ENCODE assay signal across 20 mouse cellular contexts in genomic region chr19:47175472-47175871, GRCm38 (mm10). TPM values are rescaled to one million over a fixed set of nuclear protein-coding genes. Genes with fewer than 3 reads are reported as not detected.
DNase-seq lines count a peak whose midpoint lies in the region; ATAC-seq and TF ChIP-seq lines count a peak whose summit lies in the region.
"Had no signal": no experiment of that assay in that cellular context is flagged by ENCODE, and none has a peak within 500 bp of the region (broad histone marks: within the 10 kb centered on the region; RNA-seq: fewer than 3 reads in every experiment).

No protein-coding gene starts in this region.

- no peak overlapping the region for H3K27ac ChIP-seq in hindbrain, postnatal 0 days
- no peak overlapping the region for H3K27ac ChIP-seq in hindbrain, embryonic 10.5 days
- no peak overlapping the region for H3K27ac ChIP-seq in midbrain, postnatal 0 days (ENCODE audit: low read depth, low read length)
- no peak overlapping the region for H3K27ac ChIP-seq in midbrain, embryonic 14.5 days (replicated peaks; ENCODE audit: low read depth, low read length)
- H3K27ac ChIP-seq: embryonic facial prominence, embryonic 10.5 days; hindbrain, embryonic 15.5 days; liver, embryonic 14.5 days; macrophage; neural tube, embryonic 15.5 days had no signal

- no peak overlapping the region for H3K4me2 ChIP-seq in hindbrain, postnatal 0 days (ENCODE audit: low read depth, low read length)
- no peak overlapping the region for H3K4me2 ChIP-seq in midbrain, postnatal 0 days (ENCODE audit: low read depth, low read length, poor library complexity, severe bottlenecking)
- H3K4me2 ChIP-seq in midbrain, embryonic 14.5 days (ENCODE audit: low read length), result no peak overlapping the region
- H3K4me2 ChIP-seq: hindbrain, embryonic 15.5 days; neural tube, embryonic 15.5 days had no signal

- ATAC-seq in hindbrain, postnatal 0 days, result no peak
- ATAC-seq in midbrain, postnatal 0 days (ENCODE audit: low FRiP score), result no peak
- ATAC-seq in midbrain, embryonic 14.5 days (ENCODE audit: low FRiP score, low TSS enrichment), result no peak
- ATAC-seq: activated CD4-positive, CD25-positive, alpha-beta regulatory T cell, adult 4 months had no signal

- H3K4me3 ChIP-seq in hindbrain, postnatal 0 days (ENCODE audit: low read length), result no peak overlapping the region
- no peak overlapping the region for H3K4me3 ChIP-seq in hindbrain, embryonic 10.5 days
- H3K4me3 ChIP-seq in midbrain, postnatal 0 days (ENCODE audit: low read depth, low read length), result no peak overlapping the region
- H3K4me3 ChIP-seq in midbrain, embryonic 14.5 days (replicated peaks; ENCODE audit: low read depth, low read length), result no peak overlapping the region
- H3K4me3 ChIP-seq: embryonic facial prominence, embryonic 10.5 days; hindbrain, embryonic 15.5 days; neural tube, embryonic 15.5 days had no signal

- H3K9ac ChIP-seq in hindbrain, postnatal 0 days (replicated peaks; ENCODE audit: low read length), result no peak overlapping the region
- H3K9ac ChIP-seq in midbrain, postnatal 0 days (replicated peaks; ENCODE audit: low read length, poor library complexity, severe bottlenecking), result no peak overlapping the region
- H3K9ac ChIP-seq in midbrain, embryonic 14.5 days (replicated peaks; ENCODE audit: low read length), result no peak overlapping the region
- H3K9ac ChIP-seq: hindbrain, embryonic 15.5 days; liver, embryonic 14.5 days; neural tube, embryonic 15.5 days had no signal

- no peaks in the 10 kb centered on the region for H3K4me1 ChIP-seq in hindbrain, postnatal 0 days (ENCODE audit: insufficient read depth, low read length)
- H3K4me1 ChIP-seq in hindbrain, embryonic 10.5 days (replicated peaks), result peaks cover 21% of the 10 kb centered on the region
- H3K4me1 ChIP-seq in midbrain, postnatal 0 days (ENCODE audit: insufficient read depth, low read length), result peaks cover 5% of the 10 kb centered on the region; the same call in 1 of the 2 replicates
- H3K4me1 ChIP-seq in midbrain, embryonic 14.5 days (ENCODE audit: control insufficient read depth, insufficient read depth, low read length), result no peaks in the 10 kb centered on the region; the same call in 1 of the 2 replicates

- H3K36me3 ChIP-seq in hindbrain, postnatal 0 days (ENCODE audit: insufficient read depth, low read length), result no peaks in the 10 kb centered on the region
- H3K36me3 ChIP-seq in hindbrain, embryonic 10.5 days, result no peaks in the 10 kb centered on the region
- no peaks in the 10 kb centered on the region for H3K36me3 ChIP-seq in midbrain, postnatal 0 days (ENCODE audit: insufficient read depth, low read length)
- no peaks in the 10 kb centered on the region for H3K36me3 ChIP-seq in midbrain, embryonic 14.5 days (ENCODE audit: control insufficient read depth, insufficient read depth, low read length)
- H3K36me3 ChIP-seq in splenic B cell, adult 2 months (ENCODE audit: control insufficient read depth, insufficient read depth, low read length, poor library complexity, severe bottlenecking), result no peaks in the 10 kb centered on the region
- H3K36me3 ChIP-seq: embryonic facial prominence, embryonic 10.5 days; G1E; hindbrain, embryonic 15.5 days; neural tube, embryonic 15.5 days had no signal

- DNase-seq in hindbrain, postnatal 0 days (ENCODE audit: low spot score), result no peak
- no peak for DNase-seq in hindbrain, embryonic 10.5 days (ENCODE audit: low spot score)
- no peak for DNase-seq in midbrain, postnatal 0 days (ENCODE audit: low spot score)
- no peak for DNase-seq in midbrain, embryonic 14.5 days
- DNase-seq in ES-CJ7 (ENCODE audit: low read depth, low spot score), result peak; percentile 60
- peak; percentile 39 for DNase-seq in splenic B cell, adult 2 months (ENCODE audit: low read depth, low spot score)
- no peak for DNase-seq in adipocyte (ENCODE audit: low spot score)
- DNase-seq: cerebellum, adult 18-20 months; left cerebral cortex, postnatal 4 days had no signal

- no peaks in the 10 kb centered on the region for H3K9me3 ChIP-seq in hindbrain, postnatal 0 days (ENCODE audit: low read length)
- no peaks in the 10 kb centered on the region for H3K9me3 ChIP-seq in hindbrain, embryonic 10.5 days
- H3K9me3 ChIP-seq in midbrain, postnatal 0 days (ENCODE audit: low read length), result no peaks in the 10 kb centered on the region
- no peaks in the 10 kb centered on the region for H3K9me3 ChIP-seq in midbrain, embryonic 14.5 days (ENCODE audit: control insufficient read depth, low read length)
- H3K9me3 ChIP-seq: embryonic facial prominence, embryonic 10.5 days; hindbrain, embryonic 15.5 days; neural tube, embryonic 15.5 days had no signal

- 0 out of 2 replicates have a peak, but pooled peaks cover under 1% of the 10 kb centered on the region for H3K27me3 ChIP-seq in hindbrain, postnatal 0 days (ENCODE audit: insufficient read depth, low read length)
- peaks cover 53% of the 10 kb centered on the region for H3K27me3 ChIP-seq in hindbrain, embryonic 10.5 days (ENCODE audit: insufficient read depth, poor library complexity, severe bottlenecking)
- no peaks in the 10 kb centered on the region for H3K27me3 ChIP-seq in midbrain, postnatal 0 days (ENCODE audit: insufficient read depth, low read length)
- H3K27me3 ChIP-seq in midbrain, embryonic 14.5 days (ENCODE audit: control insufficient read depth, insufficient read depth, low read length), result peaks cover 10% of the 10 kb centered on the region; the same call in 1 of the 2 replicates
- H3K27me3 ChIP-seq in splenic B cell, adult 2 months (ENCODE audit: control insufficient read depth, insufficient read depth, low read length, poor library complexity, severe bottlenecking), result no peaks in the 10 kb centered on the region
- H3K27me3 ChIP-seq: hindbrain, embryonic 15.5 days had no signal

- 77% methylated on average over 2 of the region's 2 CpGs for WGBS in hindbrain, postnatal 0 days
- 71% methylated on average over 2 of the region's 2 CpGs for WGBS in hindbrain, embryonic 10.5 days
- 77% methylated on average over 2 of the region's 2 CpGs for WGBS in midbrain, postnatal 0 days
- 57% methylated on average over 2 of the region's 2 CpGs for WGBS in midbrain, embryonic 14.5 days

- TF ChIP-seq CTCF in hindbrain, postnatal 0 days (IDR thresholded peaks at IDR 0.05; ENCODE audit: low read depth), result peak; percentile 42
- peak; percentile 49 for TF ChIP-seq CTCF in midbrain, postnatal 0 days (IDR thresholded peaks at IDR 0.05)

RNA-seq across cellular contexts. Expression of gene Neurl1a, which starts 3.1 kb away (rescaled TPM):
- 95.4 and 114 TPM in 2 replicates for total RNA-seq in hindbrain, postnatal 0 days (2014; rRNA removed)
- 16.2 and 16.9 TPM in 2 replicates for polyA plus RNA-seq in hindbrain, postnatal 0 days (2015; fragmentation: Nextera tagmentation; extraction: Ambion mirVana)
- 5.7 and 5.9 TPM in 2 replicates for polyA plus RNA-seq in hindbrain, embryonic 10.5 days (2016; fragmentation: Nextera tagmentation; extraction: Ambion mirVana)
- total RNA-seq in midbrain, postnatal 0 days (2014; rRNA removed), result 66.9 and 82.4 TPM in 2 replicates
- 16.2 and 16.8 TPM in 2 replicates for polyA plus RNA-seq in midbrain, postnatal 0 days (2015; fragmentation: Nextera tagmentation; extraction: Ambion mirVana)
- polyA plus RNA-seq in midbrain, embryonic 14.5 days (2014; fragmentation: Nextera tagmentation; extraction: Ambion mirVana), result 9.6 and 11.4 TPM in 2 replicates
- total RNA-seq: granulocyte monocyte progenitor cell, adult 5-6 weeks had no signal
- polyA plus RNA-seq: G1E had no signal

RNA-seq across cellular contexts. Expression of gene Calhm3, which starts 17.9 kb away (rescaled TPM):
- not detected in 2 replicates for total RNA-seq in hindbrain, postnatal 0 days (2014; rRNA removed)
- not detected in 2 replicates for polyA plus RNA-seq in hindbrain, postnatal 0 days (2015; fragmentation: Nextera tagmentation; extraction: Ambion mirVana)
- not detected in 2 replicates for polyA plus RNA-seq in hindbrain, embryonic 10.5 days (2016; fragmentation: Nextera tagmentation; extraction: Ambion mirVana)
- 0.33 TPM in 1 of 2 replicates, not detected in the other for total RNA-seq in midbrain, postnatal 0 days (2014; rRNA removed)
- 0.22 TPM in 1 of 2 replicates, not detected in the other for polyA plus RNA-seq in midbrain, postnatal 0 days (2015; fragmentation: Nextera tagmentation; extraction: Ambion mirVana)
- polyA plus RNA-seq in midbrain, embryonic 14.5 days (2014; fragmentation: Nextera tagmentation; extraction: Ambion mirVana), result not detected in 2 replicates
- total RNA-seq: granulocyte monocyte progenitor cell, adult 5-6 weeks; layer of hippocampus, postnatal 10 days; left cerebral cortex, postnatal 4 days had no signal
- polyA plus RNA-seq: activated CD4-positive, CD25-positive, alpha-beta regulatory T cell, adult 4 months; embryonic facial prominence, embryonic 10.5 days; G1E; heart, embryonic 16.5 days; hindbrain, embryonic 15.5 days; kidney, embryonic 16.5 days; liver, embryonic 14.5 days; macrophage; neural tube, embryonic 15.5 days had no signal

RNA-seq across cellular contexts. Expression of gene Calhm1, which starts 31.4 kb away (rescaled TPM):
- total RNA-seq in hindbrain, postnatal 0 days (2014; rRNA removed), result not detected in 2 replicates
- not detected in 2 replicates for polyA plus RNA-seq in hindbrain, postnatal 0 days (2015; fragmentation: Nextera tagmentation; extraction: Ambion mirVana)
- polyA plus RNA-seq in hindbrain, embryonic 10.5 days (2016; fragmentation: Nextera tagmentation; extraction: Ambion mirVana), result not detected in 2 replicates
- not detected in 2 replicates for total RNA-seq in midbrain, postnatal 0 days (2014; rRNA removed)
- not detected in 2 replicates for polyA plus RNA-seq in midbrain, postnatal 0 days (2015; fragmentation: Nextera tagmentation; extraction: Ambion mirVana)
- polyA plus RNA-seq in midbrain, embryonic 14.5 days (2014; fragmentation: Nextera tagmentation; extraction: Ambion mirVana), result not detected in 2 replicates
- total RNA-seq: G1E; granulocyte monocyte progenitor cell, adult 5-6 weeks; layer of hippocampus, postnatal 10 days; left cerebral cortex, postnatal 4 days had no signal
- polyA plus RNA-seq: activated CD4-positive, CD25-positive, alpha-beta regulatory T cell, adult 4 months; embryonic facial prominence, embryonic 10.5 days; G1E; heart, embryonic 16.5 days; hindbrain, embryonic 15.5 days; kidney, embryonic 16.5 days; liver, embryonic 14.5 days; macrophage; neural tube, embryonic 15.5 days had no signal

RNA-seq across cellular contexts. Expression of gene Calhm2, which starts 37.4 kb away (rescaled TPM):
- 0.86 and 3.1 TPM in 2 replicates for total RNA-seq in hindbrain, postnatal 0 days (2014; rRNA removed)
- 0.85 and 1.0 TPM in 2 replicates for polyA plus RNA-seq in hindbrain, postnatal 0 days (2015; fragmentation: Nextera tagmentation; extraction: Ambion mirVana)
- 1.8 and 1.9 TPM in 2 replicates for polyA plus RNA-seq in hindbrain, embryonic 10.5 days (2016; fragmentation: Nextera tagmentation; extraction: Ambion mirVana)
- total RNA-seq in midbrain, postnatal 0 days (2014; rRNA removed), result 0.77 and 0.80 TPM in 2 replicates
- polyA plus RNA-seq in midbrain, postnatal 0 days (2015; fragmentation: Nextera tagmentation; extraction: Ambion mirVana), result 0.80 and 1.0 TPM in 2 replicates
- polyA plus RNA-seq in midbrain, embryonic 14.5 days (2014; fragmentation: Nextera tagmentation; extraction: Ambion mirVana), result 0.45 and 0.49 TPM in 2 replicates

Comparison
In these comparisons a context has a peak if more than half of its experiments do, and no peak if none do; other contexts are left out.
1. DNase-seq: peak in ES-CJ7 (single experiment) and splenic B cell, adult 2 months (single experiment); none in hindbrain, postnatal 0 days (single experiment), hindbrain, embryonic 10.5 days (single experiment), midbrain, postnatal 0 days (single experiment), midbrain, embryonic 14.5 days (single experiment) and adipocyte (single experiment).